Comparison of ENCODE assay signal across 25 mouse cellular contexts in the genomic region with DNA sequence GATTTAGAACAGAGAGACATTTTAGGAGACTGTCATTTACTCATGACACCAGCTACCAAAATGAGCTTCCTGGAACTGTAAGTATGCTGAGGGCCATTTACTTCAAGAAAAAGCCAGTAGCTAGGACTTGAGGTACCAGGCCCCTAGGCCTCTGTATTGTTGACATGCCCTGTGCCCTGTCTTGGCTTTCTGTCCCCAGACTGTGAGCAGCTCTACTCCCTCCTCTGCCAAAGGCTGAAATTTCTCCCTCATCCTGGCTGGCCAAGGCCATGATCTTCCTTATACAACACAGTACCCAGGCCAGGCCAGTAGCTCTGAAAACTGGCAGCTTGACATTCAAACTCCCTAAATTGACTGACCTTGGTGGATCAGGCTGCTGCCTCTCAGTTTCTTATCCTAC. TPM values are rescaled to one million over a fixed set of nuclear protein-coding genes. Genes with fewer than 3 reads are reported as not detected.
"Had no signal": no experiment of that assay in that cellular context is flagged by ENCODE, and none has a peak within 500 bp of the region (broad histone marks: within the 10 kb centered on the region; RNA-seq: fewer than 3 reads in every experiment).

No protein-coding gene starts in this region.

- H3K36me3 ChIP-seq: heart, embryonic 10.5 days; heart, embryonic 12.5 days; hindbrain, embryonic 13.5 days; hindbrain, embryonic 15.5 days; kidney, embryonic 15.5 days; limb, embryonic 13.5 days; limb, embryonic 15.5 days; liver, embryonic 12.5 days had no signal

- H3K4me3 ChIP-seq: heart, embryonic 10.5 days; heart, embryonic 12.5 days; hindbrain, embryonic 13.5 days; hindbrain, embryonic 15.5 days; kidney, embryonic 15.5 days; limb, embryonic 13.5 days; limb, embryonic 15.5 days; liver, embryonic 12.5 days had no signal

- H3K9ac ChIP-seq: heart, embryonic 12.5 days; hindbrain, embryonic 13.5 days; hindbrain, embryonic 15.5 days; kidney, embryonic 15.5 days; limb, embryonic 13.5 days; limb, embryonic 15.5 days; liver, embryonic 12.5 days; liver, embryonic 14.5 days had no signal

- H3K27ac ChIP-seq: heart, embryonic 10.5 days; hindbrain, embryonic 13.5 days; hindbrain, embryonic 15.5 days; hindbrain, postnatal 0 days; kidney, embryonic 15.5 days; kidney, postnatal 0 days; limb, embryonic 13.5 days; limb, embryonic 15.5 days; liver, embryonic 12.5 days; liver, embryonic 14.5 days had no signal

- H3K4me2 ChIP-seq: heart, embryonic 12.5 days; hindbrain, embryonic 13.5 days; hindbrain, embryonic 15.5 days; kidney, embryonic 15.5 days; limb, embryonic 13.5 days; limb, embryonic 15.5 days; liver, embryonic 12.5 days had no signal

- ATAC-seq: hindbrain, postnatal 0 days; intestine, embryonic 16.5 days; liver, embryonic 12.5 days had no signal

- DNase-seq: heart, adult 18-20 months; heart, postnatal 14 days; heart, postnatal 36 days; kidney, adult 11 months; kidney, adult 2 months; kidney, adult 9 months; kidney, postnatal 14 days; kidney, postnatal 36 days; layer of hippocampus, adult 9-11 months; layer of hippocampus, postnatal 36 days; left cerebral cortex, postnatal 4 days had no signal

- H3K27me3 ChIP-seq: hindbrain, embryonic 13.5 days; hindbrain, embryonic 15.5 days; limb, embryonic 15.5 days had no signal

- H3K9me3 ChIP-seq: heart, embryonic 10.5 days; heart, embryonic 12.5 days; hindbrain, embryonic 13.5 days; hindbrain, embryonic 15.5 days; kidney, embryonic 15.5 days; limb, embryonic 13.5 days; limb, embryonic 15.5 days; liver, embryonic 12.5 days had no signal

- H3K4me1 ChIP-seq: heart, embryonic 10.5 days; heart, embryonic 12.5 days; hindbrain, embryonic 13.5 days; hindbrain, embryonic 15.5 days; kidney, embryonic 15.5 days; limb, embryonic 13.5 days; limb, embryonic 15.5 days; liver, embryonic 12.5 days had no signal

RNA-seq across cellular contexts. Expression of a gene that starts 53.0 kb away (rescaled TPM):
- total RNA-seq: gastrocnemius, adult 8-10 months; heart, adult 18-20 months; heart, postnatal 14 days; heart, postnatal 36 days; liver, adult 2 months had no signal
- polyA plus RNA-seq: liver, adult 2 months had no signal
